Mouse (Mus musculus) 3134 (cell line): Measurements from ENCODE around the gene Disp2.

ENCODE experiments used
- DNase-seq: peaks from one replicate; pipeline ENCODE4 v3.0.0-alpha.2; 2011; ENCODE audit warnings: low spot score; ENCODE audit not compliant: insufficient read length; ENCODE audit errors: extremely low read depth

Gene Disp2

DNA sequence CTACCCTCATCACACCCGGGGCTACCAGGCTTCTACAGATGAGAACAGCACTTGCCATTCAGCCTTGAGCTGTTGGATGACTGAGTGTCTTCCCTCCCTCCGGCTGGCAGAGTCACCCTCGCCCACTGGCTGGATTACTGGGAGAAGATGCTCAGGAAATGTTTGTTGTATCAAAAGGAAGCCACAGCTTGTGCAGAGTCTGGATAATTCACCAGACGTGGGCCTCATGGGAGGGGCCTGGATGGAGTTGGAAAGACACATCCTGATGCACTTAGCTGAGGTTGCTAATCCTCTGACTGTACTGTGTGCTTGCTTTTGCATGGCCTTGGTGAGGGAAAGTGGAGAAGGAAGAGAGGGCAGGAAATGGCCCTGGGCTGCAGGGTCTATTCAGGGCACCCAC lies 23.4 kb upstream of the Disp2 start:
- no peak for DNase-seq

DNA sequence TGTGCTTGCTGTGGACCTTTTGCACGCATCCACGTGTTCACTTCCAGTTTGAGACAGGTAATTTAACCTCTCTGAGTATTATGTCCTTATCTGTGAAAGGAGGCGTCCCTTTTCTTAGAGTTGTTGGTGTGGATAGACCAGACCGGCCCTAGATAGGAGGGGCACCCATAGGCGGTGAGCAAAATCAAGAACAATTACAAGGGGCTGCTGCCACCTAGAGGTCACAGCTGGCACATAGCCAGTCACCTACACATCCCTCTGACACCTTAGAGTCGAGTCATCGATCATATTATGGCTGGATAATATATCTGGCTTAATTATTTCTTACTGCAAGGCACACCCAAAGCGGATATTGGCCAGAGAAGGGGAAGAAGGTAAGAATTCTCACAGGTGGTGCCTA lies 19.7 kb upstream of the Disp2 start:
- no peak for DNase-seq

DNA sequence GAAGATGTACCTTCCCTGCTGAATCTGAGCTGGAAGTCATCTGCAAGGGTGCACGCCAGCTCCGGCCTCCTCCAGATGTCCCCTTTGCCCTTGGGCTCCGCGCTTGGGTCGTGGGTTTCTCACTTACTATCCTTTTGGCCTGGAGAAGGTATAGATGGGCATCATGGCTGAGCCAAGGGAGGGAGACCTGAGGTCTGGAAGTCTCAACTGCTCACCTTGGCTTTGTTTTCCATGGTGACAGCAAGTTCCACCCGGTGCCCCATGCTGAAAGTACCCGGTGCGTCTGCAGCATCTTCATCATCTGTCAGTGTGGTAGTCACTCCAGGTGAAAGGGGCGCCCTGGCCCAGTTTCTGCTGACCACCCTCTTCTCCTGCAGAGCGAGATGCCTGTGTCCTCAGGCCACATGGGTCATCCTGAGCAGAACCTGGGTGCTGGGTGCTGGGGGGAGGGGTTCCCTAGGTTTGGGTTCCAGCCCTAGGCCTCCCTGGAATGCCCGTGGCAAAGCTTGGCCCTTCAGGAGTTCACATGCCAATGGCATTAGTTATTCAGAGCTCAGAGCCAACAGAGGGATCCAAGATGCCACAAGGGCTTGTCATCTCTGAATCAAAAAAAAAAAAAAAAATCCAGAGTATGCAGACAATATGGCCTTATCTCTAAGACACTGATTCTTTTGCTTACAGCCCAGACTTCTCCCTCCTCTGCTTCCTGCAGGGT lies 19.1 kb upstream of the Disp2 start:
- DNase-seq = peak; percentile 84

DNA sequence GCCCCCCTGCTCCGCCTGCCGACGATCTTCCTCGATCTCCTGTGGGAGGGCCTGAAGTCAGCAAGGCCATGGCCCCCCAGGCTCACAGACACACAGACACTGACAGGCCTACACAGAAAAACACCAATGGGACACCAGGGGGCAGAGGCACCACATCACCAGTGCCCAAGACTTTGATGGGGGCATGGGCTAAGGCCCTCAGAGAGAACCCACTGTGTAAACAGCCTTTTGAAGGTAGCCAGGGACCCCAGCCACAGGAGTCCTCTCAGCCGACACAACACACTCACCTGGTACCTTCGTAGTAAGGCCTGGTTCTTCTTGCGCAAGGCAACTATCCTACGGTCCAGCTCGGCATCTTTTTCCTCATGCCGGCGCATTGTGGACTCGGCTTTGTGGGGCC lies 18.2 kb upstream of the Disp2 start:
- DNase-seq = peak; percentile 70

DNA sequence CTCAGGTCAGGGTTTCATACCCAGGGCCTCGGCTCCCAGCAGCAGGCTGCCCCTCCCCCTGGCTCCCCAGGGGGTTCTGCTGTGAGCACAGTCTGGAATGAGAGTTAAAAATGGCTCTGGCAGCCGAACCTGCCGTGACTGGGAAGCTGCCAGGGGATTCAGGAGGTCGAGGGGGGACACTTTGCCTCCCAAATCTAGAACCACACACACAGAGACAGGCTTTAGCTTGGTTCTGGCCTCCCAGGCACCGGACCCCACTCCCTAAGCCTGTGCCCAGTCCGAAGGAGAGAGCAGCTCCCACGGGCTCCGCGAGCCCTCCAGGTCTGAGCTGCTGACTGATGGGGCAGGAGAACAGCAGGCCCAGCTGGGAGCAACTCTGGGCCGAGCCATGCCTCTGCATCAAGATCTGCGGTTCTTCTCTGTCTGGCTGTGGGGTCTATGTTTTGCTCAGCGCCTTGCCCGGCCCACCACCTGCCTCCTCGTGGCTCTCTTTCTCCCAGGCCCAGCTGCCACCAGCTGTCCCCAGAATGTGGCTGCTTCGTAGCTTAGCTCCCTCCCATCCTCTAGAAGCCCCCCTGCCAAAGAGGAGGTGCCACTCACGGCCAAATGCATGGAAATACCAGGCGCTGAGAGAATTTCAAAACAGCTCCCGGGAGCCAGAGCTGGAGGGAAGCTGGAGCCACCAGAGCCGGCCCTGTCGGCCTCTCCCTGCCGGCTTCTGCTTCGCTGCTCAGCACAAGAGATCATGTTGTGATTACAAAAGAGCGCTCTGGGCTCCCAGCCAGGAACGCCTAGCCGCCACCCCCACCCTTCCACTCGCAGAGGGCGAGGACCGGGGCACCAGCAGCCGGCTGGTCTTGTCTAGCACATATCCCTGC lies 17.4 kb upstream of the Disp2 start, which contains the start of gene Ccdc9b:
Gene Ccdc9b, minus strand, starts transcription at position 756 of the 878 bp plus-strand sequence.
- DNase-seq = peak; percentile 95

DNA sequence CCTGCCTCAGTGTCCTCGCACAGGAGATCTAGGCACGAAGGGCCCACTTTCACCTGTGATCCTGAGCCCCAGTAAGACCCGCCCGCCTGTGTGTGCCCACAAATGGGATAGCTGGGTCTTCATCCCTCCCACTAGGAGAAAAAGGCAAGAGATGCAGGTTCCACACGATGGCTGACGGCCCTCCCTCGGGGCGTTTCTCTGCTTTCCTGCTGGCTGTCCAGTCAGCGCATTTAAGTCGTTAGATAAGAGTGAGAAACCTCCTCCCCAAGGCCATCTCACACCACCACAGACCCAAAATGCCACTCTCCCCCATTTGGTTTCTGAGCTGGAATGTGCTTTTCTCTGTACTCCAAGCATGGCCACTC lies 16.8 kb upstream of the Disp2 start:
- no peak for DNase-seq

DNA sequence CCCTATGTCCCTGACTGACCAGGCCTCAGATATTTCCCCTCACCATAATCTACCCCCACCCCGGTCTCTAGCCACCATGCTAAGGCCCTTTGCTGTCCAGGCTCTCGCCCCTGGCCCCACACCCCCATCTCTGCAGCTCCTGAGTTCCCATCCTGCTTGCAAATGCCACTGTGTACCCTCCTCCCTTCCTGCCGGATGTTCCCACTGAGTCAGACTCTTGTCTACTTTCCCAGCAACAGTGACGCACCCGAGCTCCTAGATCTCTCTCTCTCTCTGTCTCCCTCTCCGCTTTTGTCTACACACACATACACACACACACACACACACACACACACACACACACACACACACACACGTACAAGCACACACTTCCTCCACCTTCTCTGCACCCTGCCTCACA lies 16.1 kb upstream of the Disp2 start:
- peak; percentile 85 for DNase-seq

DNA sequence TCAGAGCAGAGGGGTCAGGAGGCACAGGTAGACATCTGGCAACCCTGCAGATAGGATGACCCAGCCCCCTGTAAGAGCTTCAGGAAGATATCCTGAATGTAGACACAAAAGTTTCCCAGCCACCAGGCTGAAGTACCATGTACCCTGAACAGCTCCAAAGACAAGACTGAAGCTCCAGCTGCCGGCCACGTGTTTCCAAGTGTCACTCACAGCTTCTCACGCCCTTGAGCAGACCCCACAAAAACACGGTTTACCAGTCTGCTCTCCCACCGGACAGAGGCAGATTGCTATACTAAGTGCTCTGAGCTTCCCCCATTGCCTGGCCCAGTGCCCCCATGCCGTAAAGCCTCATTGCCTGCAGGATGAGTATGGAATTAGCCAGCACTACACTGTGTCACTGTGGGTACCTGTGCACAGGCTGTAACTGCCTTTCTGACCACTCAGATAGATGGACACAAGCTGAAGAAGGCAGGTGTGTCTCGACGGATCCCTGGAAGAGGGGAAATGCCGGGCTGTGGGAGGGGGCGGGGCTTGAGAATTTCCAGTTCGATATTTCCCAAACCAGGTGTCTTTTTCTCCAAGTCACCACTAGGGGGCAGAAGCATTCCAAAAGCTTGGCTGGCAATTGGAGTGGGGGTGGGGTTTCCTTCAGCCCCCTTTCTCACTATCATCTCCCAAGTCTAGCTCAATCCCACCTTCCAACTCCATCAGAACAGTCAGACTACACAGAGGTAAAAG lies 15.3 kb upstream of the Disp2 start:
- peak; percentile 54 for DNase-seq

DNA sequence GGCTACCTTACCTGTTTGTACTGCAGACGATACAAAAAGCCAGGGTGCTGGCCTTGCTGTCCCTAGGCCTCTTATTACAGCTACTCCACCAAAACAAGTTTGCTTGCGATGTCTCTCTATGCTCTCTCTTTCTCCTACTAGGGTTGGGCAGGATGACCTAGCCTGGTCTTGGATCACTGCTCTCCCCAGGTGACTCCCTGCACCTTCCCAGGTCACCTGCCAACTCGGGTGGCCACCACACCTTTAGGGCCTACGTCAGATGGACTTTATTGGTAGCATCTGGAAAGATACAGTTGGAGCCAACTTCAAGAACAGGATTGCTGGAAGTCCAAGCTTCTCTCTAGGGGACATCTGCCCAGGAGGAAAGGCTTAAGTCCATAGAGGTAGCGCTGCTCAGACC lies 14.6 kb upstream of the Disp2 start:
- DNase-seq = no peak

DNA sequence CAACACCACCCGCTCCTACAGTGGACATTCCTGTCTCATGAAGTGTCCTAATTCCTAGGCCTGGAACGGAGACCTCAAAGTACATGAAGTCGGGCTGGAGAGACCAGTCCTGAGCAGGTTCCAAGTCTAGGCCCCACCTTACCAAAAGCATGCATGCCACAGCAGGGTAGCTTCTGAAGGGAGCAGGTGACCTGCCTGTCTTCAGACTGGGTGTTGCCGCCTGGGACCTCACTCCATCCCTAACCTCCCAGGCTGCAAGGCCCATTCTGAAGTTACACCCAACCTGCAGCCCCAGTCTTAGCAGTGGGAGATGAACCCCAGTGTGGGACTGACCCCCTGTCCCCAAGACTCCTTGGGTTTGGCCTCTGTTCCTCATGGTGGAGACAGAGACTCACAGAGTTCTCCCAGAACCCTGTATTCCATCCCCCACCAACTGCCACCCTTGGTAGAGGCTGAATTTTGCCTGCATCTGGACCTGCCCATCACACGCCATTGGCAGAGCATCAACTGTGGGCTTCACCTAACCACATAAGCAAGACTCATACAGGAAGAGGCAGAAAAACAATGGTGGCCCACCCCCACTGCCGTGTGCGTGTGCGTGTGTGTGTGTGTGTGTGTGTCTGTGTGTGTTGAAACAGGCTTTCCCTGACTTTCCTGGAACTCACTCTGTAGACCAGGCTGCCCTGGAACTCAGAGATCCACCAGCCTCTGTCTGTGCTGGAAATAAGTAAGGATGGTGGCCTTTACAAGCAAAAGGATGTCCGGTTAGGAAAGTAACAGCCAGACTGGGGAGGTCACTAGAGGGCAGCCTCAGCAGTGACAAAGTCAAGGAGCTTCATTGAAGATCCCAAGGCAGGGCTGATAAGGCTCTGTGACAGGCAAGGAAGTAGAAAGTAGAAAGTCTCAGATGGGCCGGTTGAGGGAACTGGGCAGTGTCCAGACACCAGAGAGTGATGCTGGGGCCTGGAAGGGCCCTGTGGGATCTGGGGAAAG lies 13.2 kb upstream of the Disp2 start:
- DNase-seq = peak; percentile 86

DNA sequence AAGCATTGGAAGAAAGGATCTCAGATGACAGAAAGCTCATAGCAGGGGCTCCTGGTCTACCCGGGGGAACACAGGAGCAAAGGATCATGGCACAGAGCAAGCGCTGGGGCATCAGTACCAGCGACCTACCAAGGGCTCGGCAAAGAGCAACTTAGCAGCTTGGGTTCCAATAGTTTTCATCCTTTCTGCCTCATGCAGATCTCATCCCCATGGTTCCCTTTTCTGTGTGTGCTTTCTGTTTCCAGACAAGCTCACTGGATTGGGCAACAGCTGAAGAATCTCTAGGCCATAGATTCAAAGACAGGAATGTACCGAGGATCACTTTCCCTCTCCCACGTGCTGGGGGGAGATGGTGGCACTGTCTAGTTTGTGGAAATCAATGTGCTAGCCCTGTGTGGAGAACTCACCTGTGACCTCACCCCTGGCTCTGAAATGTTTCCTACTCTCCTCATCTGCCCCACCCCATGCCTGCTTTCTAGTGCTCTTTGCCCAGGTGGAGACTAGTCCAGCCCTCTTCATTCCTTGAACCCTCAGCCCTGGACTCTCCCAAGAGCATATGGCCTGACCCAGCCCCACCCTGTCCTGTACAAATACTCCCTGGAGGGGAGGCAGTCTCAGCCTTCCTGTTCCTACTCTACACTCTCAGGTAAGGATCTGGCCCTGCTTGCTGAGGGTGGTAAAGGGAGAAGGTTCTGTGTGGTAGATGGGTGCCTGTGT lies 7.2 kb upstream of the Disp2 start, which contains the start of gene Phgr1:
Gene Phgr1, plus strand, starts transcription at position 612 of the 717 bp plus-strand sequence.
- DNase-seq = no peak

DNA sequence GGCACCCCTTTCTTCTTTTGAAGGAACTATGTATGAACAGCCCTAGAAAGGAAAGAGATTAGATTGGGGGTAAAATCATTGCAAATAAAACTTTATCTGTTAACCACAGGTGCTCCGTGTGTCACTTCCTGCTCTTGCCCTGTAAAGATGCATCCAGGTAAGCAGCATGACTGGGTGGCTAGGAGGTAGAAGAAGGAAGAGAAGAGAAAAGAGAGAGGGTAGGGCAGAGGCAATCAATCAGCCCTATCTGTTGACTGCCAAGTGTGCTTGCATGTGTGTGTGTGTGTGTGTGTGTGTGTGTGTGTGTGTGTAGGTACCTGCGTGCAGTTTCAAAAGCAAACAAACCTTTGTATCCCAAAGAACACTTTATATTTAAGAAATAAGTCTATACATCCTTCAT lies 5.0 kb upstream of the Disp2 start:
- no peak for DNase-seq

DNA sequence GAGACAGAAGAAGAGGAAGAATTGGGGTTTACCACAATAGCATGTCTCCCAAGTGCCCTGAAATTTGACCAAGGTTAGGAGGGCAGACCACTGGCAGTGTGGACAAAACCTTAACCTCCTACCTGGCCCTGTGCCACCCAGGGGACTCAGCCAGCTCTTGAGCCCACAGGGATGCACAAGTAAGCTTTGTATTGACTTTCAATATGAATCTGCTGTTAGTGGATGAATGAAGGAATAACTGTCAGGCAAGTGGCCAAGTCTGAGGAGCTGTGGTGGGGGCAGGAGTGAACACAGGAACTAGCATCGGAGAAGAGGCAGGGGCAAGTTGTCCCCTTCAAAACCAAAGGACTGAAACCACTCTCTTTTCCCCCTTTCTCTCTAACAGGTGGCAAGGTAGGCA lies 4.1 kb upstream of the Disp2 start:
- DNase-seq = peak; percentile 50

DNA sequence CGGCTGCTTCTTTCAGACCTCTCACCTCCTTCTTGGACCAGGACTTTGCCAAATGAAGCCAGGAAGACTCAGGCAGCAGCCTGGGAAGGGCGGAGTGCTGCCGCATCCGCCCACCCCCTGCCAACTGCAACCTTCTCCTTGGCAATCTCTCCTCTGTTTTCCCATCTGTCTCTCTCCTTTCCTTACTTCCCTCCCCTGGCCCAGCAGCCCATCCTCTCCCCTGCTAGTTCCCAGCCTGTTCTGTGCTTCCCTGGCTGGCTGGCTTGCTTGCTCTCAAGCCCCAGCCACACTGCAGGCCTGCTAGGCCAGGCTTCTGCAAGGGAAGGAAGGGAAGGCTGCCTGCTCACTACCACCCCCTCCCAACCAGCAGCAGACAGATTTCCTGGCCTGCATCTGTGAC lies 3.7 kb upstream of the Disp2 start:
- peak; percentile 71 for DNase-seq

DNA sequence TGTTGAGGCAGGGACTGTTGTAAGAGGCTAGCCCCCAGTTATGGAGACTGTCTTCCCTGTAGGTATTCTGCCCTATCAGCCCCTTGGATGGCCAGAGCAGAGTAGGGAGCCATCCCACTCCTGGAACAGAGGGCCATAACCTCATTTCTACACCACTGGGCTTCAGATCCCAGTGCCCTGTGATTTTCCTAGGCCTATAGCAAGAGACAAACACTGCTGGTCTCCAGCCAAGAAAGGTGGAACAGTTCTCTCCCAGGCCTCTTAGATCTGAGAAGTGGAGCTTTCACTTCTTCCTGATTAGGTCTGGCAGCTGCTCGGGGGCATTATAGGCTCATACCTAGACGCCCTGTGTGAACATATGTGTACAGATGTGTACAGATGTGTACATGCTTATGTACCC lies 3.2 kb upstream of the Disp2 start:
- no peak for DNase-seq

DNA sequence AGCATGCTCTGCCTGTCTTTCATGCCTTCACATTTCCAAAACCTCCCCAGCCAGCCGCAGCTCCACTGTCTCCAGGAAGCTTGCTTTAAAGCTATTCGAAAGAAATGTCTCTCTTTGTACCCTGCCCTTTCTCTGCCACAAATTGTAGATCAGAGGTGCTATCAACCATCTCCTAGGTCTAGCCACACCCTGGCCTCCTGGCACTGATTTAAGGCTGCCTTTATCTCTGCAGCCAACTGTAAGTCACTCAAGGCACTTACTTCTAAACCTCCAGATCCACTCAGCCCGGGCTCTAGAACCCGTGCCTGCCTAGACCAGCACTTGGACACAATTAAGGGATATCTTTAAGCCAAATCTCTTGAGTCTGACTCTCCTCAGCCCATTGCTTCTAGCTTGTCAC lies 1.1 kb upstream of the Disp2 start:
- no peak for DNase-seq

DNA sequence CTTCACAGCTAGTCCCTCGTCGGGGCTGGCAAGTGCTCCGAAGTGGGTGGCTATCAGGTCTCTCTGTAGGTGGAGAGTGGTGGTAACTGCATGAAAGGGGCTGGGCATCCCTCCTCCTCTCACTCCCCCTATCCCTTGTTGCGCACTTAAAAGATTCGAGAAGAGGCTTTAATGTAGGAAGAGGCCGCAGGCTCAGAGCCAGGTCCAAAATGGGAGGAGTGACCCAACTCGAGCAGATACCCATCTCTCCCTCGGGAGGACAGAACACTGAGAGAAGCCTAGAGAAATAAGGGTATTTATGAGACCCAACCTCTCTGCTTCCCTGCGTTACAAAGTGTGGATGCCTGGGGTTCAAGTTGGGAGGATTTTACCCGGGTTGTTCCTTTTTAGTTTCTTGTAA lies 454 bp upstream of the Disp2 start:
- no peak for DNase-seq

DNA sequence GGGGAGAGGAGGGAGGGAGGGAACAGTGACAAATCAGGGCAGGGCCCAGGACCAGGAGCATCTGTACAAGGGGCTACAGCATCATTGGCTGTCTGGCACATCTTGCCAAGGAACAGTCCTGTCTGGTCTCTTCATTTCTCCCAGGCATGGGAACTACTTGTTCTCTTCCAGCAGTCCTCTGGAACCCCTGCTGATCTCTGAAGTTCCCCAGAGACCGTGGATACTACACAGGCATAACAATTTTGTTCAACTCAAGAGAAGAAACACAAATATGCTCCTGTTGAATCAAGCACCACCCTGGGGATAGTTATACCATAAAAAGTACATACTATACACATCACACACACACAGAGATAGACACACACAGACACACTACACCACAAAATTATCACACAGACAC lies 1.6 kb downstream of the Disp2 start:
- DNase-seq = no peak

DNA sequence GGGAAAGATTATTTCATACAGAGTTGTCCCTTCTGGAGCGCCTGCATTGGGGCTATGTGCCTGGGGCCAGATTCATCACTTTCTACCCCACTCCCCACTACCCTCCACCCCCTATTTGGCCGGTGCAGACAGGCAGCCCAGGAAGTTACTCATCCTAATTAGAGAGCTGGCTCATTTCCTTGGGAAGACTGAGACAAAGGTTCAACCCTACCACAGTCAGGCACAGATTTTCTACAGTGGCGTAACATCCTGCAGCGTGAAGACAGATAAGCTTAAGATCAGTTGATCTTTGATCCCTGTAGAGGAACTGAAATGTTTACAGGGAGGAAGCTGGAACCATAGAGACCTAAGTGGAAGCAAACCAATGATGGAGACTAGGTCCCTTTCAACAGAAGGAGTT lies 2.8 kb downstream of the Disp2 start:
- DNase-seq = no peak

DNA sequence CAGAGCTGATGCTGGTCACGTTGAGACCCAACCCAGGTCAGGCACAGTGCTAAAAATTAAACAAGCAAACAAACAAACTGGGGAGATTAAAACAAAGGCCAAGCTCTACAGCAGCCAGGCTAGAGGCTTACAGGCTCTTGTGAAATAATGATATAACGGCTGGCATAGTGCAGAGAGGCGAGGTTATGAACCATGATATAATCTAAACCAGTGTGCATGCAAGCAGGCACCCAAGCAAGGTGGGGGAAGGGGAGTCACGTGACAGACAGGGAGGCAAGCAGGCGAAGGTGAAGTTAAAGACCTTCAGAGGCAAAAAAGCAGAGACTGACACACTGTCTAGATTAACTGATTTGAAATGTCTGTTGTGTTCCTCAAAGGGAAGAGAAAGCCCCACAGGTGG lies 3.6 kb downstream of the Disp2 start:
- no peak for DNase-seq
